Mouse (Mus musculus) myocyte (in vitro differentiated cells): Measurements from ENCODE around the gene 1300017J02Rik.

Source experiments
- CEBPB ChIP-seq: IDR thresholded peaks from 2 replicates; pipeline ENCODE4 v1.6.1; 2011; ENCODE audit warnings: mild to moderate bottlenecking, moderate library complexity; ENCODE audit not compliant: poor library complexity, insufficient read depth, severe bottlenecking
- MYOD1 ChIP-seq, 3 experiments: IDR thresholded peaks; one replicate each; pipeline ENCODE4 v1.6.1; 2011; ENCODE audit warnings: control low read depth in 2 of 3, low read depth in 2 of 3, mild to moderate bottlenecking in 2 of 3, moderate library complexity in 1 of 3; ENCODE audit not compliant: insufficient read length in 2 of 3, control insufficient read depth in 1 of 3
- POLR2A ChIP-seq: IDR thresholded peaks from one replicate; pipeline ENCODE4 v1.6.1; 2011; ENCODE audit warnings: low read depth, mild to moderate bottlenecking, control low read depth, moderate library complexity; ENCODE audit not compliant: insufficient read length
- TCF3 ChIP-seq: IDR thresholded peaks from one replicate; pipeline ENCODE4 v1.6.1; 2011; ENCODE audit warnings: low read depth, control low read depth; ENCODE audit not compliant: insufficient read length

DNA sequence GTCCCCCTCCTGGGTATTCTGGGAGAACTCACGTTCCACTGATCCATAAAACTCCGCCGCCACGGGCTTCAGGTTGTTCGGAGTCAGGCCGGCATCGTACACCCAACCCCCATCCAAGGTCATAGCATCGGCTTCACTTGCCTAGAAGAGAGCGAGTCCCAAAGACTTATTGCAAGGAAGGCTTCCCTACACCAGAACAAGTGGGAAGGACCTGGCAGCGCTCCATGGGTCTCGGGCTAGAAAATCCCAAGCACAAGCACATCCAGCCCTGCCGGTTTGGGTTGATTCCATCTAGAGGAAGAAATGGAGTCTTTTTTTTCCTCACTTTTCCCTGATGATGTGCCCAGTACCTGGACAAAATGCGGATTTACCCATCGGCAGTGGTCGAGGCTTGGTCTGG is 78.1 kb downstream of the 1300017J02Rik start:
- TF ChIP-seq TCF3: no peak
- TF ChIP-seq MYOD1 (IDR thresholded peaks at IDR 0.05; ENCODE audit: control insufficient read depth in 1 of 3, insufficient read length in 2 of 3, low read depth in 2 of 3): no peak
- TF ChIP-seq CEBPB: no peak
- no peak for TF ChIP-seq POLR2A
